Mouse (Mus musculus) cerebellum, adult 2 months (tissue): ENCODE measurements around the gene Nkrf.

Experiments
- CTCF ChIP-seq: fragments of 200-500 bp; IDR thresholded peaks from 2 replicates; pipeline ENCODE4 v1.5.1; 2011; ENCODE audit warnings: low read depth, mild to moderate bottlenecking, control low read depth, low read length, moderate library complexity, borderline replicate concordance; ENCODE audit not compliant: insufficient read depth
- POLR2A ChIP-seq: fragments of 200-500 bp; IDR thresholded peaks from 2 replicates; pipeline ENCODE4 v1.6.1; 2011; ENCODE audit warnings: low read length, control low read depth, borderline replicate concordance; ENCODE audit not compliant: insufficient read depth

- TF ChIP-seq POLR2A = no peak
- TF ChIP-seq CTCF = no peak
Measured at GRCm38 (mm10) chrX:36901655-36902054, 1.0 kb downstream of the Nkrf start.
